Mouse (Mus musculus) brown adipose tissue, adult 24 weeks (tissue): ENCODE data around the gene Atf3. TPM values are rescaled to one million over a fixed set of nuclear protein-coding genes. Genes with fewer than 3 reads are reported as not detected.
A peak's percentile ranks its signal among the peaks of the same experiment; 100 is the strongest.

Experiments used
- H3K27ac ChIP-seq: fragments of 200-500 bp; replicated peaks from 2 replicates; pipeline ENCODE4 v1.5.1; 2012; ENCODE audit warnings: low read depth, mild to moderate bottlenecking, low read length
- H3K4me1 ChIP-seq: fragments of 200-500 bp; 2 replicates; pipeline ENCODE4 v1.6.1; 2012; ENCODE audit warnings: low read length, mixed read lengths; ENCODE audit not compliant: control insufficient read depth, insufficient read depth, insufficient read length
- H3K4me3 ChIP-seq: fragments of 200-500 bp; 2 replicates; pipeline ENCODE4 v1.5.1; 2012; ENCODE audit warnings: low read depth, mild to moderate bottlenecking, low read length, moderate library complexity; ENCODE audit not compliant: insufficient read depth
- polyA plus RNA-seq: library from polyadenylated mRNA; stranded (reverse); fragments of >200 nt; gene quantifications from 2 replicates; pipeline ENCODE4 v1.2.4, GENCODE M21; 2012; ENCODE audit not compliant: missing spikeins, insufficient read depth, insufficient read length

The Atf3 gene
- polyA plus RNA-seq, 1 experiment, result 22.2 TPM

DNA sequence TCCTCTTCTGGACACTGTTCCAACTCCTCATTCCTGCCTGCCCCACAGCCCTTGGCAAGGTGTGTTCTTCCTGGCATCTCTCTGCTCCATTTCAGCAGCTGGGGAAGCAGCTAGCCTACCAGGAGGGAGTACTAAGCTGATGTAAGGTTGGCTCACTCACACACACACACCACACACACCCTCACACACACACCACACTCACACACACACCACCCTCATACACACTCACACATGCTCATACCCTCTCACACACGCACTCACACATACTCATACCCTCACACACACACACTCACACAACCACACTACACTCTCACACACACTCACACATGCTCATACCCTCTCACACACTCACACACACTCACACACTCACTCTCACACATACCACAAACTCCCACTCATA, 1.9 kb upstream of the Atf3 start:
- Histone ChIP-seq H3K27ac (no peak overlapping the region), H3K4me1 (0 out of 2 replicates have a peak, but pooled peaks cover 4% of the 10 kb centered on the region), H3K4me3 (no peak overlapping the region)

DNA sequence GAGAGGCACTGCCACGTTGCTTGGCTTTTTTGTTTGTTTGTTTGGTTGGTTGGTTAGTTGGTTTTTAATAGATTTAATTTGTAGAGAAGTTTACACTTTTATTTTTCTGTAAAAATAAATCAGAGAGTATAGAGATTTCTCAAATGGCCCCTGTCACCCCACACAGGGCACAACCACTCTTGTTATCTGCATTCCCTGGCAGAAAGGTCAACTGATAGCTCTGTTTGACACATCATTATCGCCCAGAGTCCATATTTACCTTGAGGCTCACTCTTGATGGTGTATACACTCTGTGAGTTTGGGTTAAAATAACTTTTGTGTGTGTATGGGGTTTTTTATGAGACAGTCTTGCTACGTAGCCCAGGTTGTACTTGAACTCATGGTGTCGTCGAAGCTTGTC, 744 bp upstream of the Atf3 start:
- 0 out of 2 replicates have a peak, but pooled peaks cover under 1% of the 10 kb centered on the region for H3K4me1 ChIP-seq
- H3K4me3 ChIP-seq, result no peak overlapping the region
- no peak overlapping the region for H3K27ac ChIP-seq

DNA sequence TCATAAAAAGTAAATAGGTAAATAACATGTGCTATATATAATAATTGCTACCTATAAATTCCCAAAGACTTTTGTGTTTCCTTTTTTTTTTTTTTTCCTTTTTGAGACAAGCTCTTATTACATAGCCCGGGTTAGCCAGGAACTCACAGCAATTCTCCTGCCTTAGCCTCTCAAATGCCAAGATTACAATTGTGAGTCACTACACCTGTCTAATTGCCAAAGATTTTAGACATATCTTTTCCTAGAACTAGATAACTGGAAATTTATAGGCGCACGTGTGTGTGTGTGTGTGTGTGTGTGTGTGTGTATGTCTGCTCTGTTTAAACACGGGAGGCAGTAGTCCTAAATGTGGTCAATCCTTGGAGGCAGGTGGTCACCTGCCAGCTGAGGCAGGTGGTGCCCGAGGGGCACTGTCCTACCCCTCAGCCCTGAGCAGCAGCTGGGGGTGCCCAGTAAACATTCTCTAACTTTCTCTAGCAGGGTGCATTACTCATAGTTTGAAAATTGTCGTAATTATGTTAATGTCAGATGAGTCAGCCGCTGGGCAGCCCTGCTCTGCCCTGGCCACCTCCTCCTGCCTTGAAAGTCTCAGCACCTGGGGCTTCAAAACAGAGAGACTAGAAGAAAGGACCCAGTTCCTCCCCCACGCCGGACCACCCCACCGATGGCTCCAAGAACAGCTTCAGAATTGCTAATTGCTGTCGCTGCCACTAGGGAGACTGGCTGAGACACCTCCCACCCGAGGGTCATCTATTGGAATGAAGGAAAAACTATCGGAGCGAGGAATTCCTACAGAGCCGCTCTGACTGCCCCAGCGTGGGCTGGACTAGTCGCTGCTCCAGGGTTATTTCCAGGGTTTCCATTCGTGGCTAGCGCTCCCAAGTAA, 1.8 kb downstream of the Atf3 start:
- Histone ChIP-seq H3K27ac (no peak overlapping the region), H3K4me1 (no peaks in the 10 kb centered on the region), H3K4me3 (no peak overlapping the region)

DNA sequence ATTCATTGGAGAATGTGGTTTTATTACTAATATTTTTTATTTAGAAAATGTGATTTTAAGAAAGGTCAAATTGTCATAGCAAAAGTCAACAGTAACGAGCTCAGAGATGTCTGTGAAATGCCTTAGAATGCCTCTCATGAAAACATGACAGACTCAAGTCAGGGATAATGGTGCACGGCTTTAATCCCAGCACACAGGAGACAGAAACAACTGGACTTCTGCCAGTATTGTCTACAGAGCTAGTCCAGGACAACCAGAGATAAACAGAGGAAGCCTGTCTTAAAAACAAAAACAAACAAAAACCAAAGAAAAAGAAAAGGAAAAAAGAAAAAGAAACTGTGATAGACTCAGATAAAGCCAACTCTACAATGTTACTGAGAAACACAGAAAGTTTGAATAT, 6.7 kb downstream of the Atf3 start:
- no peak overlapping the region for H3K27ac ChIP-seq

DNA sequence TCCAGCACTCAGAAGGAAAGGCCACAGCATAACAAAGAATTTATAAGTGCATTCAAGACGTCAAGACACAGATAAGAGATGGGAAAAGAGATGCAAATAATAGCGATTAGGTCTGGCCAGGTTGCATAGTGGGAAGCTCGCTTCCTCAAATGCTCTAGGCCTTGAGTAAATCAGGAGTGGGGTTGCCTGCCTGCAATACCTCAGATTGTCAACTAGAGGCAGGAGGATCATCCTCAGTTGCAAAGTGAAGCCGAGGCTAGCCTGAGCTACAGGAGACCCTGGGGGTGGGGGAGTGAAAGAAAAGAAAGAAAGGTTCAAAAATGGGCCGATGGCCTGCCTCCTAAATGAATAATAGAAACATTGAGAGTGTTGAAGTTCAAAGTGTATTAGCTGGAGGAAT, 12.0 kb downstream of the Atf3 start:
- Histone ChIP-seq H3K4me1 (no peaks in the 10 kb centered on the region), H3K4me3 (no peak overlapping the region)

More for the DNA sequence above, 6.7 kb downstream of the Atf3 start:
- Histone ChIP-seq H3K4me3 (no peak overlapping the region), H3K4me1 (no peaks in the 10 kb centered on the region)

DNA sequence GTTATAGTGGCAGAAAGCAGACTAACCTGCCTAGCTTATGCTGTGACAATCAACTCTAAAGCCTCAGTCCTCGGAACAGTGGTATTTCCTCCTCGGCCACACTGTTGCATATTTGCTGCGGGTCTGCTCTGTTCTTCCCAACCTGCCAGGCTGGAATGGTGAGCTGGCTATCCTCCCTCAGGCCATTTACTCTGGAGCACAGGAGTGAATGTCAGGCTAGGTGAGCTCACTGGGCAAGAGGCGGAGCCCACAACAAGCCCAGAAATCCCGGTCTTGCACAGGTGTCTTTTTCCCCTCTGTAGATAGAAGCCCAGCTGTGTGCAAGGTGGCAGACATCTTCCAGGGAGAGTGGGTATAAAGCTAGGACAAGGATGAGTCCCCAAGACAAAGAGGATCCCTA, 13.0 kb downstream of the Atf3 start:
- Histone ChIP-seq H3K27ac (no peak overlapping the region), H3K4me3 (no peak overlapping the region), H3K4me1 (no peaks in the 10 kb centered on the region)

More for the DNA sequence above, 12.0 kb downstream of the Atf3 start:
- H3K27ac ChIP-seq, result no peak overlapping the region

DNA sequence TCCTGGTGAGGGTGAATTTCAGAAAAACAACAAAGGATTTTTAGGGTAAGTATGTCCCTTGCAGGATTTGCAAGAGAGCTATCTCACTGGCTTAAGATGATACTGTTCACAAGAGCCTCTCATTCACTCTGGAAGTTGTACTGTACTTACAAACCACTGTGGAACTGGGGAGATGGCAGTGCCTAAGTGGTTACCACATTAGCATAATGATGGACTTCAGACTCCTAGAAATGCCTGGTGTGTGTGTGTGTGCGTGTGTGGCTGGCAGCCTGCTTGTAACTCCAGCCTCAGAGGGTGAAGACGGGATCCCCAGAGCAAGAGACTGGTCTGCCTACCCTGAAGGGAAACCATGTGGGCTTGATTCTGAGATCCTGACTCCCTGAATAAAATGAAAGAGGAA, 14.3 kb downstream of the Atf3 start:
- Histone ChIP-seq H3K4me1 (no peaks in the 10 kb centered on the region), H3K4me3 (no peak overlapping the region), H3K27ac (no peak overlapping the region)

DNA sequence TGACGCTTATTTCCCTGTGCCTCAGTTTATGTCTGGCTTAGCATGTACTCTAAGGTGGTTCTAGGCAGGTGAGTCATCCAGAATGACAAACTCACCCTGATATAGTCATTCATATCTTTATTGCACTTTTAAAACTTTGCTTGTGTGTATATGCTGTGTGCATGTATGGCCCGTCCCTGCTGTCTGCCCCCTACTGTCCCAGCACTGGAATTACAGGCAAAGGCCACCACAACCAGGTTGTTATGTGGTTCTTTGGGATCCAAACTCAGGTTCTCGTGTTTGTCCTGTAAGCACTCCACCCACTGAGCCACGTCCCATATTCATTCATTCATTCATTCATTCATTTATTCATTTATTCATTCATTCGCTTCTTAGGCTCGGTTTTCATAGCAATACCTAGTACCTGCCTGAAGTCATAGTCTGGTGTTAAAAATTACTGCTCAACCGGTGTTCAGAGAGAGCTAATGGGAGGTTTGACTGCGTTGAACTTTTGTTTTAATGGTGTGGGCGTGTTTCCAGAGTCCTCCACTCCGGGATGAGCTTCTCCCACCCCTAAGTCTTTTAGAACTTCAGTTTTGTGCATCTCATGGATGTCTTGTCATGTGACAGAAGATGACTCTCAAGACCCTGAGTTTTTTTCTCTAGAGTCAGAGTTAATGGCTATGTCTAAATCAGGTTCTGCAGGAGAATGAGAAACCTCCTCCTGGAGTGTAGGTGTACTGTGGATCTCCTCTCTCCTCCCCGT, 15.5 kb downstream of the Atf3 start:
- H3K4me1 ChIP-seq, result no peaks in the 10 kb centered on the region
- no peak overlapping the region for H3K4me3 ChIP-seq
- H3K27ac ChIP-seq, result no peak overlapping the region

DNA sequence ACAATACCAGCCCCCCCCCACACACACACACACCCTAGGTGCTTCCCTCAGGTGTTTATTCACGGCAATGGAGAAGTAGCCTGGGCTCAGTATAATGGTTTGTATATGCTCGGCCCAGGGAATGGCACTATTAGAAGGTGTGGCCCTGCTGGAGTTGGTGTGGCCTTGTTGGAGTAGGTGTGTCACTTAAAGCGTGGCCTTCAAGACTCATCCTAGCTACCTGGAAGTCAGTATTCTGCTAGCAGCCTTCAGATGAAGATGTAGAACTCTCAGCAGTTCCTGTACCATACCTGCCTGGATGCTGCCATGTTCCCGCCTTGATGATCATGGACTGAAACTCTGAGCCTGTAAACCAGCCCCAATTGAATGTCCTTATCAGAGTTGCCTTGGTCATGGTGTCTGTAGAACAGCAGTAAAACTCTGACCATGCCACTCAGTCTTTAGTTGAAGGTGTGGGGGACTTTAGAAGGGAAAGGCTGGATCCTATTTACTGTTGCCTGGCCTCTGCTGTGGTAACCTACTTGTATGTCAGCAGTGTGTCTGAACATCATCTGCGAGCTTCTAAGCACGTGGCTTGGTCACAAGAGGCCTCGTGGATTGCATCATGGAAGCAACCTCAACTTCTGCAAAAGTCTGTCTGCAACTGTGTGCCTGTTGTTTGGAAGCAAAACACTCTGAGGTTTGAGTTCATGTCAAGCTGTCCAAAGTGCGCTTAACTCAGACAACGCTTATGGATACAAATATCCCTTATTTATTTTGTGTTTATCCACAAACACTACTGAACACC, 16.8 kb downstream of the Atf3 start:
- Histone ChIP-seq H3K4me3 (no peak overlapping the region), H3K27ac (peak overlapping the region; percentile 80), H3K4me1 (no peaks in the 10 kb centered on the region)

DNA sequence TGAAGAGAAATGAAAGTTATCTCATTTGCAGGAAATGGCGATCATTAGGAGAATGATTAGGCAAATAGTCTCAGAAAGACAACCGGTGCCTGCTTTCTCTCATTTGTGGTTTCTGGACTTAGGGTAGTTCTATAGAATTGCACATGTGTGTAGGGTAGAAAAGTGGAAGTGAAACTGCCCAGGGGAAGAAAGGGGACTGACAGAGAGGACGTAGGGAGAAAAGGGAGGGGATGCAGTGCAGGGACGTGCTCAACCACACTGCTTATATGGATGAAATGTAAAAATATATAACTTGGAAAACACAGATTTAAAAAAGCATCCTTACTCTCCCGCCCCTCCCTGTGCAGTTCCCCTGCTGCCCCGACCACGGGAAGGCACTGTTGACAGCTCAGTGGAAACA, 19.9 kb downstream of the Atf3 start:
- Histone ChIP-seq H3K27ac (peak overlapping the region; percentile 81), H3K4me3 (no peak overlapping the region), H3K4me1 (no peaks in the 10 kb centered on the region)

DNA sequence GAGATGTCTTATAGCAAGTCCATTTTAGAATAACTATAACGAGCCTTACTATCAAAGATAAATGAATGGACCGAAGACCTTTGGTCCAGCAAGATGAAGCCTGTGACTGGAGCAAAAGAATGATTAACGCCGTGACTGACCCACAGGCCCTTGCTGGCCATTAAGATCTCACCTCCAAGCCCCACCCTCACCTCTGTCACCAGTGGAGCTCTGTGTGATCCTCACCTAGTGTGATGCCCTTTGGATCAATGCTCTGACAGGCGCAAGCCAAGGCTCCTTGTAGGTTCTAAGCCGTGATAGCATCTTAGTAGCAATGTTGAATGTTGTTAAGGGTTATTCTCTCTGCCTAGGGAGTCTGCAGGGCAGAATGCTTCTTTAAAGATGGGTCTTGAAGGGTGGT, 21.8 kb downstream of the Atf3 start:
- H3K4me3 ChIP-seq, result no peak overlapping the region
- H3K27ac ChIP-seq, result no peak overlapping the region
- no peaks in the 10 kb centered on the region for H3K4me1 ChIP-seq

DNA sequence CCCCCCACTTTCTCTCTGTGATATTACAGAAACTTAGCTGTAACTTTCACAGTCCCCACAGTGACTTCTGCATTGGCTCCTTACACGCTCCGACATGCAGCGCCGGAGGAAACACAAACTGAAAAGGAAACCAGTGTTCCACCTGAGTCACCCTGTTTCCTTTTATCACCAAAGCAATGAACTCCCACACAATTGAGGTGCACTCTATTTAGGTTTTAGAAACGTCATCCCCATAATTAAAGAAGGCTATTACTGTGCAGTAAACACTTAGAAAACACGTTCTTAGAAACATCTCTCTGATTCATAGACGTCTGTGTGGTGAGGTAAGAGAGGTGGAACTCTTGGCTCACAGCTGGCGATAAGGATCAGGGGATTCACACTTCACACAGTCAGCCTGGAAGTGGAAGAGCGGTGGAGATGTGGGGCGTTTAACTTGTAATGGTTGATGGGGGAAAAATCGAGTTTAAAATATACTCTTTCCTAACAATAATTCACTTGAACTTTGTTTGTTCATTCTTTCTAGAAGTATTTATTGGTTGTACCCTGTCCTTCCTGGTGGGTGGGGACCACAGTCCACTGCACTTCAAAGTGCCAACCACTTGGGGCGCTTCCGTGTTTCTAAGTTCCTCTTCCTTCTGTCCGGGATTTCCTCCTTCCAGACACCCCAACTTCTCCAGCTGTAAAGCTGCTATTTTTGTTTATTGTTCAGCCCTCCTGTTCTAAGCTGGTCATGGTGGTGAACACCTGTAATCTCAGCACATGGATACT, 24.0 kb downstream of the Atf3 start:
- Histone ChIP-seq H3K4me1 (no peaks in the 10 kb centered on the region), H3K27ac (peak overlapping the region; percentile 39), H3K4me3 (no peak overlapping the region)

DNA sequence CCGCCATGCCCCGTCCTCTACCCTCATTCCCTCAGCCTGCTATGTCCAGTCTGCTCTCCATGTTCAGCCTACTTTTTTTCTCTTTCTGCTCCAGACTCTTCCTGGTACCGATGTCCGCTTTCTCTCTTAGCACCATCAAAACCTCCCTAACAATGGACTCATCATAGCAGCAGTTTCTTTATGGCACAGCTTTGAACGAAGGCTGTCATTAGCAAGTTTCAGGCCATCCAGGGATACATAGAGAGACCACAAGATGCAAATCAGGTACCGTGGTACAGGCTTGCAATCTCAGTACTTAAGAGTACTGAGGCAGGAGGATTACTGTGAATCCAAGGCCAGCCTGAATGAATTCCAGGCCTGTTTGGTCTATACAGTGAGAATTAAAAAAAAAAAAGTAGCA, 25.1 kb downstream of the Atf3 start:
- Histone ChIP-seq H3K4me3 (no peak overlapping the region), H3K27ac (no peak overlapping the region), H3K4me1 (no peaks in the 10 kb centered on the region)

DNA sequence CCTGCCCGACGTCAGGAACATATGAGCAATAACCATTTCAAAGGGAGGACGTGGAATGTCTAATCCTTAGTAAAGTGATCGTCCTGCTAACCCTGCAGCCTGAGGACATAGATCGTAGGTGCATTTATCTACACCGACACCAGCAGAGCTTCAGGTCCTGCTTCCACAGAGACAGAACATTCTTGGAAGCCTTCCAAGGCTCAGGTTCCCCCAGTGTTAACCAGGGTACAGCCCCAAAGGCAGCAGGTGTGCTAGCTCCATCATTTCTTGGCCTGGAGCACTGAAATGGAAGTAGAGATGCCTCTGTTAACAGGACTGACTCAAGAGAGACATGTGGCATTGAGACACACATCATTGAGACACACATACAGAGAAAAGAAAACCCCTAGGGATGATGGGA, 25.6 kb downstream of the Atf3 start:
- Histone ChIP-seq H3K27ac (no peak overlapping the region), H3K4me3 (no peak overlapping the region), H3K4me1 (no peaks in the 10 kb centered on the region)
